Mouse (Mus musculus): ENCODE measurements around the gene Rheb. TPM values are rescaled to one million over a fixed set of nuclear protein-coding genes. Genes with fewer than 3 reads are reported as not detected.
"Not testable (repeated sequence)": the region's sequence is repeated elsewhere in the genome, so short reads cannot be mapped to it uniquely, and the experiment has no call there.

The Rheb gene
- total RNA-seq, 2 experiments from 2014 or later = 124 to 134 TPM

DNA sequence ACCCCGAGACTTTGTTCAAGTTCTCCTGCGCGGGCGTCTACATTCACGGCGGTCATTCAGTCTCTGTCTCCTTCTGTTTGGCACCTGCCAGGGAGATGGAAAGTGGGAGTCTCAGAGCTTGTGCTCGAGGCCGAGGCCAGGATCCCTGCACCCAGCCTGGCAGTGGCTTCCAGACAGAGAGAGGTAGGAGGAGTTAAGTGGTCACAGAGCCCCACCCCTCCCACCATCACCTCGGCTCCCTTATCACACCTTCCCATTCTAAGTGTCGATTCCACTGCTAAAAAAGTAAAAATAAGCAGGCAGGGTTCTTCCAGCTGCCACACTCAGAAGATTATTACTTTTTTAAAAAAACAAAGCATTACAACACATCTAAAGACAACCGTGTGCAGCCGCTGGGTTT lies 21.4 kb upstream of the Rheb start:
- intact Hi-C loops (cut with DNase I) = no loop called here
- Histone ChIP-seq H3K4me3 (no peak overlapping the region), H3K27ac (no peak overlapping the region)
- no peak for TF ChIP-seq CTCF (IDR thresholded peaks at IDR 0.05)
- DNase-seq (ENCODE audit: extremely low spot score in 1 of 2, low spot score in 2 of 2) = no peak

DNA sequence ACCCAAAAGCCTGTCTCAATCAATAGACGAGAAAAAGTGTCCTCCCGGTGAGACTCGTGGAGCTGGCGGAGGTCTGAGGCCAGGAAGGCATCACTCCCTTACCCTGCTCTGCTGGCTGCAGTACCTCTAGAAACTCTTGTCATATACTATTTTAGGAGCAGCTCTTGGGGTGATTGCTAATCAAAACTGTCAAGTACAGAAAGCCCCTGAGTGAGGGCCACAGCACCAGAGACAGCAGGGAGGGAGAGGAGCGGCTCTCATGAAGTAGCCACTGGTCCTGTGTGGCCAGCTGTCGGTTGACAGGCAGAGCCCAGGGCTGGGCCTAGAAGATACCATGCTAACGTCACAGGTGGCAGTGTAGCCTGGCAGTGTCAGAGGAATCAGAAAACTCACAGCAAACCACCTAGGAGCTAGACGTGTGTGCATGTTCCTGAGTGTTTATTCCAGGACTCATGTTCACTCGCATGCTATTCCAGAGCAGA lies 19.1 kb upstream of the Rheb start:
- DNase-seq (ENCODE audit: extremely low spot score in 1 of 2, low spot score in 2 of 2) = no peak
- H3K27ac ChIP-seq = peak overlapping the region; percentile 61
- no peak overlapping the region for H3K4me3 ChIP-seq
- no peak for TF ChIP-seq CTCF (IDR thresholded peaks at IDR 0.05)
- intact Hi-C loops (cut with DNase I) = no loop called here

DNA sequence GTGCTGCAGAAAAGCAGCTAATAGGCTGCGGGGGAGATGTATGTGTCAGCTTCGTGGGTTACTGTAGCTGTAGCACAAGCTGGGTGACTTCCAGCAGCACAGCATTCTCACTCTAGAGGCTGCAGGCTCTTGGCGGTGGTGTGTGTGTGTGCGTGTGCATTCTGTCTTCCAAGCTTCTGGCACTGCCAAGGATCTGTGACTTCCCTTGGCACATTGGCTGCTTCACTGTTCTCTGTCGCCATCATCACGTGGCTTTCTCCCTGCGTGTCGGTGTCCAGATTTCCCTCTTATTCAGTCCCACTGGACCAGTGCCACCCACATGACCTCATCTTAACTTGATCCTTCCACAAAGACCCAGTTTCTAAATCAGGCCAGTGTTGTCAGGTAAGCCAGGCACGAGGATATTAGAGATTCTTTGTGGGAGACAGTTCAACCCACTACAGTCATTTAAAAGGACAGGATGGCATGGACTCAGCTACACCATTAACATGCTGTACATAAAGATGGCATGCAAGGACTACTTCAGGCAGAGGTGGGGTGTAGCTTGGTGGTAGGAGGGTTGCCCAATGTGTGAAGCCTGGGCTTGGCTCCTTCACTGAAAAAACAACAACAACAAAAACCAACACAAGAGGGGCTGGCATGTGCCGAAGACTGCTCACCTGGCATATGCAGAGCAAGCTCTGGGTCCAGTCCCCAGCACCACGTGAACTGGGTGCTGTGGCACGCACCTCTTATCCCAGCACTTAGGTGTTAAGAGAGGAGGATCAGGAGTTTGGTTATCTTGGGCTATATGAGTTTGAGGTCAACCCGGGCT lies 18.4 kb upstream of the Rheb start:
- peak; percentile 60 to 64 for DNase-seq (ENCODE audit: extremely low spot score in 1 of 2, low spot score in 2 of 2)
- H3K4me3 ChIP-seq = no peak overlapping the region
- intact Hi-C loops (cut with DNase I) = loop anchor here (1.0 kb wide), 1 partner anchor 18 kb away; no protein-coding TSS in a partner anchor
- TF ChIP-seq CTCF (IDR thresholded peaks at IDR 0.05) = no peak
- H3K27ac ChIP-seq = peak overlapping the region; percentile 61

DNA sequence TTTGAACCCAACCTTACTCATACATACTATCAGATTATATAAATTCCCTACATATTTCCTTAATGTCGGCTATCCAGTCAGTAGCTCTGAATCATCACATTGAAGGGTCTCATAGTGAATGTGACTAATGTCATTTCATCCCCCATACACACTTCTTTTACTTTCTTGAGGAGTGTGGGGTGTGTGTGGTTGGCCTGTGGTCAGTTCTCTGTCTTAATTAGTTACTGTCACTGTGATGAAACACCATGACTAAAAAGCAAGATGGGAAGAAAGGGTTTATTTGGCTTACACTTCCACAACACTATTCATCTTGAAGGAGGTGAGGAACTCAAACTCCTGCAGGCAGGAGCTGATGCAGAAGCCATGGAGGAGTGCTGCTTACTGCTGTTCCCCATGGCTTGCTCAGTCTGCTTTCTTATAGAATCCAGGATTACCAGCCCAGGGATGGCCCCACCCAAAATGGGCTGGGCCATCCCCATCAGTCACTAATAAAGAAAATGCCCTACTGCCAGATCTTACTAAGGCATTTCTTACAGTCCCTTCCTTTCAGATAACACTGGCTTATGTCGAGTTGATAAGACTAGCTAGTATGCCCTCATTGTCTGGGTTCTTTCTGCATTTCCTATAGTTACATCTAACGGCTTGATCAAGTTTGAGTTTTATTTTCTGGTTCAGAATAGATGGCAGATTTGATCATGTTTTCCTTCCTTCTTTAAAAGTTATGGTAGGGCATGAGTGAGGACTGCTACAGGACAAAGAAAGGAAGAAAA lies 17.5 kb upstream of the Rheb start:
- Histone ChIP-seq H3K27ac (no peak overlapping the region), H3K4me3 (no peak overlapping the region)
- DNase-seq (ENCODE audit: extremely low spot score in 1 of 2, low spot score in 2 of 2) = no peak
- intact Hi-C loops (cut with DNase I) = loop anchor here (1.0 kb wide), 1 partner anchor 17 kb away; no protein-coding TSS in a partner anchor
- TF ChIP-seq CTCF (IDR thresholded peaks at IDR 0.05) = no peak

DNA sequence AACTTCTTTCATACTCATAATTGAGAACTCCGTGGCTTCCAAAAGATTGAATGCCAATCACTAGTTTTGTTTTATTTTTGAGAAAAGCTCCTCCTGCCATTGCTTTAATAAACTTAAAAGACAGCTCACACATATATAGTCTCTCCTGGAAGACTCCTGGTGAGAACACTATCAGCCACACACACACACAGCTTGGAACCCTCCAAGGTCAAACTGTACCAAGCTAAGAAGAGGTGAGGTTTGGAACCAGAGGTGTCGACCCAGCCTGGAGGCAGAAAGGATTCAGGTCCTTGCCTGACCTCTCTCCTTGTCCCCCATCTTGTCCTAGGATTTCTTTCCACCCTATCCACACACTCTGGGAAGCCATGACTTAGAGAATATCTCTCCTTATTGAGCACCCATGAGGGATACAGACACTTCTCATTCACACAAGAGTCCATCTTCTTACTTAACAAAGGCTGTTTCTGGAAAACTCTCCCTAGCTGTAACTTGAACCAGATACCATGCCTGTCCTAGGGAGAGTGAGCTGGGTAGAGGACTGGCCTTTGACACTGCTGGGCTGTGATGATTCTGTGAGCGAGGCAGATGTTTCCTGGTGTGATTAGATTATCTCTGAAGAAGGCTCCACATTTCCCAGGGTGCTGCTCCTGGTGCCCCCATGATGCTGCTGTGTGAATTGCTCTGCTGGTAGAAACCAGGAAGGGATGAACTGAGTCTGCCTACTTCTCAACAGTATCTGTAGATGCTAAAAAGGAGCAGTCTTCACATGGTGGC lies 12.6 kb upstream of the Rheb start:
- intact Hi-C loops (cut with DNase I) = no loop called here
- TF ChIP-seq CTCF (IDR thresholded peaks at IDR 0.05) = no peak
- DNase-seq (ENCODE audit: extremely low spot score in 1 of 2, low spot score in 2 of 2) = no peak
- Histone ChIP-seq H3K27ac (no peak overlapping the region), H3K4me3 (no peak overlapping the region)

DNA sequence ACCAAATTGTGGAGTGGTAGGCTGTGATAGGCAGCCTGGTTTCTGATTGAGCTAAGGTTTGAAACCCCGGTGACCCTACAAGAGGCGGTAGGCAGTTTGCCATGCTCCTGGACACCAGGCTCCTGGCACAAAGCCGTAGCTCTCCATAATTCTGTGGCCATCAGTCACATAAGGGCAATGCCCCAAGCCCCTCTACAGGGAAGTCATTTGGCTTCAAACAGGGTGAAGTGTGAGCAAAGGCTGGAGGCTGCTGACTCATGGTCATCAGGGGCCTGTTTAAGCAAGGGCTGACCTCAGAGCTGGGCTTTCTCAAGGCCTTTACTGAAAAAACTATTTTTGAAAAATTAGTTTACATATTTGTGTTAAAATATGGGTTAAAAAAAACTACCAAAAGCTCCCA lies 11.8 kb upstream of the Rheb start:
- no peak overlapping the region for H3K4me3 ChIP-seq
- DNase-seq (ENCODE audit: extremely low spot score in 1 of 2, low spot score in 2 of 2) = no peak
- intact Hi-C loops (cut with DNase I) = no loop called here

DNA sequence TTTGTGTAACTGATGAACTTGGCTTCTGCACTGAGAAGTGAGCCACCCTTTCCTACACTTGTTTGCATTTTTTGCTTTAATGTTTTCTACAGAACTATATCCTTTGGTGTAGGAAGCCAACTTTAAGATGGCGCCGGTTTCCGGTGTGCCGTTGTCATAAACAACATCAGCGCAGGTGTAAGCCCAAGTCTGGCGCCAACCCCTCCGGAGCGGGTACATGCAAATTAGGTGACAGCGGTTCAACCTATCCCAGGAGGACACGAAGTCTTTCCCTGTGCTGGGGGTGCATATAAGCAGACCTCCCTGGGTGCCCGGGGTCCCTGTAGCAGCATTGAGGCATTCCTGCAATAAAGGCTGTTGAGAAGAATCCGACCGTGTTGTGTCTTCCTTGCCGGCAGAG lies 5.8 kb upstream of the Rheb start:
- intact Hi-C loops (cut with DNase I); H3K4me3 ChIP-seq; DNase-seq (ENCODE audit: extremely low spot score in 1 of 2, low spot score in 2 of 2); H3K27ac ChIP-seq: not testable (repeated sequence)

More for the DNA sequence above, 11.8 kb upstream of the Rheb start:
- no peak overlapping the region for H3K27ac ChIP-seq
- TF ChIP-seq CTCF (IDR thresholded peaks at IDR 0.05) = no peak

DNA sequence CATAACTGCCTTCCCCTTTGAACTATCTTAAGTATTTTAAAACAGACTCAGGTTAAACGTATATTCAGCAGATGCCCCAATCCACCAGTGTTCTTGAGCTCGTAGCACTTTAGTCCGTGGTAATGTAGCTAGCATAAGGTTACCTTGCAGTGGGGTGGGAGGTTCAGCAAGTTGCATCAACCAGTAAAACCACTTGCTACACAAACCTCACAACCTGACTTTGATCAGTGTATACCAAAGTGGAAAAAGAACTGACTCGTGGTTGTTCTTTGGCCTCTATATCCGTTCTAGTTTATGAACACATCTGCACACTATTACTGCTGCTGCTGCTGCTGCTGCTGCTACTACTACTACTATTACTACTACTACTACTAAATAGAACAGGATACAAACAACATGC lies 1.4 kb upstream of the Rheb start:
- intact Hi-C loops (cut with DNase I) = loop anchor here (1.0 to 5.0 kb wide), 4 partner anchors 16 to 243 kb away; no protein-coding TSS in a partner anchor
- Histone ChIP-seq H3K27ac (peak overlapping the region; percentile 91; the same call in 1 of the 2 replicates), H3K4me3 (no peak overlapping the region)
- no peak for TF ChIP-seq CTCF (IDR thresholded peaks at IDR 0.05)
- DNase-seq (ENCODE audit: extremely low spot score in 1 of 2, low spot score in 2 of 2) = no peak

DNA sequence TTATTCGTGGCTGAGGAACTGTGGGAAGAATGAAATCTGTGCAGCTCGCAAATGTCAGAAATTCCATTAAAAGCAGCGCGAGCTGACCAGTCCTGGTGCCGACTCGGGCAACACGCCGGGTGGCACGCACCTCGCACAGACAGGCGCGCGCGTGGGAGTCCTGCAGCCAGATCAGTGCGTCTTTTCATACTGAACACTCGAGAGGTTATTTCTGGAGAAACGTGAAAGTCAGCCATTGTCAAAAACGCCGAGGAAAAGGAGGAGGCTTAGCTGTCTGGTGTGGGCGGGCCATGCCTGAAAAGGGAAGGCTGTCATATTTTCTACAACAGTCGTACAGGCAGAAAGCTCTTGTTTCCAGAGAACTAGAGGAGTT lies 665 bp upstream of the Rheb start:
- DNase-seq (ENCODE audit: extremely low spot score in 1 of 2, low spot score in 2 of 2) = peak in 1 of 2 experiments; percentile 84
- Histone ChIP-seq H3K27ac (peak overlapping the region; percentile 91), H3K4me3 (peak overlapping the region; percentile 48)
- intact Hi-C loops (cut with DNase I) = loop anchor here (1.0 to 5.0 kb wide), 4 partner anchors 17 to 244 kb away; no protein-coding TSS in a partner anchor
- no peak for TF ChIP-seq CTCF (IDR thresholded peaks at IDR 0.05)

DNA sequence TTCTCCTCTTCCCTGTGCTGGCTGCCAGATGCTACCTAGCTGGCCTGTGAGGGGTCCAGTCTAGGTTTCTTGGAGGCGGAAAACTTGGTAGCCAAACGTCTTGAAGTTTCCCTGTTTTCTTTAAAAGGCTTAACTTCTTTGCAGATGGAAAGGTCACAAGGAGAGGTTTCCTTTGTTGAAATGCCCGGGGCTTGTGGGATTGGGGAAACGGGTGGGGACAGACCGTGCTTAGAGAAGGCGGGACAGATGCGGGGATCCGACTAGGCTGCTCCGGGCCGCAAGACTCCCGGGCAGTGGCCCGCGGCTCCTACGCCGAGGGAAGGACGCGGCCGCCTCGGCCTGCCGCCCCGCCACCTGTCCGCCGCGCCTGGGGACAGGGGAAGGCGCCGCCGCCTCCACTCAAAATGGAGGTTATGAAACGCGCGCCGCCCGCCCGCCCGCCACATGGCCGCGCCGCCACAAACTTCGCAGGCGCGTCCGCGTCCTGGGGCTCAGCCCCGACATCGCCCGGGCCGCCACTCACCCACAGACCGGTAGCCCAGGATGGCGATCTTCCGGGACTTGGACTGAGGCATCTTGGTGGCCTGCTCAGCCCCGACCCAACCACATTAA lies 656 bp downstream of the Rheb start:
- H3K27ac ChIP-seq = peak overlapping the region; percentile 99

DNA sequence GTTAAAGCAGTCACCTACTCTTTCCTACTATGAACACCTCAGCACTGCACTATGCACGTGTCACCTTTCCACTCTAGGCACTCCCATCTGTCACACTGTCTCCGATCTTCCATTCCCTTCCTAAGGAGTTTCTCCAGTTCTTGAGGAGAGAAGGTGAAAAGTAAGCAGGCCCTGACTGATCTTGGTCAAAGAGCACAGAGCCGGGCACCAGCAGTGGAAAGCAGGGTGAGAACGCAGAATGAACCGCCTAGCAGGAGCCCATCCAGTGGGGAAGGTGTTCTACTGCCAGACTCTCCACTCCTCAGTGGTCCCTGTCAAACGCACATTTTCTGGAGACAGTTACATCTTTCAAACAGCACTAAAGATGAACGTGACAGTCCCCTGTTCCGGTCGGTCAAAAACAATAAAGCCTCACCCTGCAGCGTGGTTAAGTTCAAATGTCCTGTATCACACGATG lies 1.4 kb downstream of the Rheb start:
- intact Hi-C loops (cut with DNase I) = loop anchor here (1.0 to 5.0 kb wide), 5 partner anchors 59 to 246 kb away; partner anchors contain the start of gene Nub1
- no peak for TF ChIP-seq CTCF (IDR thresholded peaks at IDR 0.05)
- Histone ChIP-seq H3K4me3 (peak overlapping the region; percentile 92), H3K27ac (peak overlapping the region; percentile 99)
- DNase-seq (ENCODE audit: extremely low spot score in 1 of 2, low spot score in 2 of 2) = no peak

More for the DNA sequence above, 656 bp downstream of the Rheb start:
- peak; percentile 58 to 60 for DNase-seq (ENCODE audit: extremely low spot score in 1 of 2, low spot score in 2 of 2)
- no peak for TF ChIP-seq CTCF (IDR thresholded peaks at IDR 0.05)
- peak overlapping the region; percentile 92 for H3K4me3 ChIP-seq
- intact Hi-C loops (cut with DNase I) = loop anchor here (1.0 to 5.0 kb wide), 6 partner anchors 59 to 246 kb away; partner anchors contain the start of gene Nub1

Measured in left cerebral cortex, adult 2 months (tissue).